Mouse (Mus musculus) cerebellum, adult 11-12 months (tissue): Measurements from ENCODE around the gene Pptc7.

ENCODE experiments used
- DNase-seq: peaks from one replicate; pipeline ENCODE4 v3.0.0; 2022

Gene Pptc7

DNA sequence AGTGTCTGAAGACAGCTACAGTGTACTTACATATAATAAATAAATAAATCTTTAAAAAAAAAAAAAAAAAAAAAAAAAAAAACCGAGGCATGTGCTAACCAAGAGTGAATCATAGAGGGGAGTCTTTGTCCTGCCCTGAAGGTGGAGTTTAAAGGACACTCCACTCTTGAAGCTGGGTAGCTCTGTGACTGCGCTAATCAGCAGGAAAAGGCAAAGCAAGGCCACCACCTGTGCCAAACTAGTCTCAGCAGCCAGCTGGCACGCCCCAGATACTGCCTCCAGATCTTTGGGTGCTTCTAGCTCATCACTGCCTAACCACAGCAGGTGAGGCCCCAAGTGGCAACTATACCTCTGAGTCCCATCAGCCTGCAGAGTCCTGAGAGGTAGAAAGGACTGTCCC, 50.5 kb downstream of the Pptc7 start:
- DNase-seq, result no peak

DNA sequence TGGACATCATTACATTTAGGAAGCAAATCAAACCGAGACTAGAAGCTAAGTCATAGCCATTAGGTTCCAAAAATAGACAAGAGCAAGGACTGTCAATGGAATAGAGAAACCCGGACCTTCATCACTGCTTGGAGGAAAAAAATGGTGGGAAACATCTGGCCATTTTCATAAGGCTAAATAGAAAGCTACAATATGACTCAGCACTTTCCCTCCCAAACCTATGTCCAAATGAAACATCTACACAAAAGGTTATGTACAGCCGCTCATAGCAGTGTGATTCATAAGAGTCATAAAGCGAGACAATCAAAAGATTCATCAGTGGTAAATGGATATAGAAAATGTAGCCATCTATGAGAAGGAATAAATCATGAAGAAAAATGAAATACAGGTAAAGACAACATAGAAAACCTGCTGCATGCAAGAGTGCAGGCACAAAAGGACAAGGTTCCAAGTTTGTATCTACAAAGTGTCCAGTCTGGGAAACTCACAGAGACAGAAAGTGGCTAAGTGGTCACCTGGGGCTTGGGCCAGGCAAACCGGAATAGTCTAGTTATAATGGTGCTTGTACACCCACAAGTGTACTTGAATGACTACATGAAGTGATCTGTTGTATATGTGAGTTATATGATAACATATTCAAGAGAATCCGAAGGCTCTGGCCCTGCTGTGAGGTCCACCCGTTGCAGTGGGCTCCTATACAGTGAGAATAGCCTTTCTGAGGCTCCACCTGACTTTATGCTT, 52.6 kb downstream of the Pptc7 start:
- no peak for DNase-seq

- no peak for DNase-seq
Measured at GRCm38 (mm10) chr5:122342874-122343273, 58.7 kb downstream of the Pptc7 start.

GRCm38 (mm10) chr5:122343768-122344167, 59.6 kb downstream of the Pptc7 start:
- no peak for DNase-seq

DNA sequence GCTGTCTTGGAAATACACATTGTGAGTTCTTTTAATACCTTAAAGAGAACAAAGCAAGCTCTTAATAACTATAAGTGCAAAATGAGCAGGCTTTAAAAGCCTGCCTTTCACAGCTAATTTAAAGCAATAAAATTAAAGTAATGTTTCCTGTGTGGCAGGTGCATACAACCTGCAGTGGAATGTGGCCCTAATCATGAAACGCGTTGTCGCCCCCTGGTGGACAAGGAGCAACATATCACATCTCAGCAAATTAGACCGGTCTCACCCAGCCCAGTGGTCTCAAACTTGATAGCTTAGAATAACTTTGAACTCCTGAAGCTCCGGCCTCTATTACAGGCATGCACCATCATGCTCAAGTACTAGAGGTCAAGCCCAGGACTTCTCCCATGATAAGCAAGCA, 60.1 kb downstream of the Pptc7 start:
- peak; percentile 66 for DNase-seq

DNA sequence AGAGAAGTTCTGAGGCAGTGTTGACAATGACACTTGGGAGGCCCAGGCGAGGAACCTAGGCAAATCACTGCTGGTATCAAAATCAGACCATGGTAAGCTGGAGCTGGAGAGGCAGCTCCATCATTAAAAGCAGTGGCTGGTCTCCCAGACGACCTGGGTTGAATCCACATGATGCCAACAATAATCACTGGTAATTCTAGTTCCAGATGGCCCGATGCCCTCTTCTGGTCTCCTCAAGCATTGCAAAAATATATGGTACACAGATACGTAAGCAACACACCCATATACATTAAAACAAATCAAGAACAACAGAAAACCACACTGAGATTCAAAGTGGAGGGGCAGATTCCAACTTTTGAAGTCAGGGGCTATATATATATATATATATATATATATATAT, 61.6 kb downstream of the Pptc7 start:
- no peak for DNase-seq

GRCm38 (mm10) chr5:122353807-122354491, 69.8 kb downstream of the Pptc7 start, which contains the start of the genes Rad9b and Vps29:
Rad9b (minus strand) TSS chr5:122354233.
Vps29 (plus strand) TSS chr5:122354369.
- DNase-seq, result peak; percentile 97

- DNase-seq, result no peak
Measured at GRCm38 (mm10) chr5:122354492-122355067, 70.4 kb downstream of the Pptc7 start.

DNA sequence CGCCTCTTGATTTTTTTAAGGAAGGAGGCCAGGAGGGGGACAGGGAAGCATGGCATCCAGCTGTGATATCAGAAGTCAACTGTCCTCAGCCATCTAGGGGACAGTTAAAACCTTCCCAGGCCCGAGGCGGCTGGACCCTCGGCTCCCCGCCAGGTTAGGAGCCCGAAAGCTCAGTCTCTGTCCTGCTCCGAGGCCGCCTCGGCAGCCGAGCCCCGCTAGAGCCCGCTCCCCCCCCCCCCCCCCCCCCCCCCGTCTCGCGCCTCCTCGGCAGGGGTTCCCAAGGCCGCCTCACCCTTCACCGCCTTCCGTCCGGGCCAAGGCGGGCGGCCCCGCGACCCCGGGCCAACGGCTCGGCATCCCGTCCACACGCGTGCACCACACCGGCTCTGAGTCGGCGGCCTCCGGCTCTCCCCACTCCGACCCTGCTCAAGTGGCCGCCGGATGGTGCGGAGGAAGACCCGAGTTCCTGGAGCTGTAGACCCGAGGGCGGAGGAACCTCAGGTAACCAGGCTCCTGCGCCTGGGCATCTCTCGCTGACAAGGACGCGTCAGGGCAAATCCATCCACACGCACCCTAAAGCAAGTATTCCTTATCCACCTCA, 87.5 kb downstream of the Pptc7 start, which contains the start of gene Gpn3:
Gene Gpn3, plus strand, starts transcription at position 286 of the 601 bp plus-strand sequence.
- no peak for DNase-seq

- peak; percentile 99 for DNase-seq
Measured at GRCm38 (mm10) chr5:122372192-122372769, 88.1 kb downstream of the Pptc7 start, which contains the start of gene Fam216a. Fam216a (minus strand) TSS chr5:122372364.

GRCm38 (mm10) chr5:122372878-122373277, 88.7 kb downstream of the Pptc7 start:
- DNase-seq, result no peak
